Mouse (Mus musculus) heart, postnatal 0 days (tissue): ENCODE measurements around the gene Chst15.

Experiments used
- CTCF ChIP-seq: IDR thresholded peaks from 2 replicates; pipeline ENCODE4 v1.5.1; 2016; ENCODE audit warnings: antibody characterized with exemption, control low read depth, low read depth
- EP300 ChIP-seq: IDR thresholded peaks from 2 replicates; pipeline ENCODE4 v1.6.1; 2016; ENCODE audit warnings: antibody characterized with exemption, low read depth

DNA sequence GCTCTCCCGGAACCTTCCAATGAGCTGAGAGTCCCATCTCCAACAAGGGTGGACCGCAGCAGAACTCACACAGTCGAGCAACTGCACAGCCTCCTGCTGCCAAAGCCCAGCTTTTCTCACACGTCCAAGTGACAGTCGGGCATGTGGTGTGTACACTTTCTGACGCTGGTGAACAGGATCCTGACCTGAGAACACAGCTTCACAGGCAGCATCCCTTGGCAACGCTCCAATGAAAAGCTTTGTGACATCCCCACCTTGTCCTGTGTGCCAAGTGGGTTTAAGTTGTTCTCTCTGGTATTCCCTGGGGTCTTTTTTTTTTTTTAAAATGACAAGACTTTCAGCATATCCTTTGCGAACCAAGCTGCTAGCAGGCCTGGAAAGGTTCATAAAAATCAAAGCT, 80.2 kb downstream of the Chst15 start:
- TF ChIP-seq CTCF (no peak), EP300 (no peak)
